Mouse (Mus musculus): ENCODE measurements around the gene Scamp4.
A peak's percentile ranks its signal among the peaks of the same experiment; 100 is the strongest.
"Not testable (repeated sequence)": the region's sequence is repeated elsewhere in the genome, so short reads cannot be mapped to it uniquely, and the experiment has no call there.

Gene Scamp4

GRCm38 (mm10) chr10:80578131-80578750 is 24.4 kb upstream of the Scamp4 start:
- DNase-seq (ENCODE audit: low spot score), result no peak

GRCm38 (mm10) chr10:80578911-80579310 is 23.8 kb upstream of the Scamp4 start:
- no peak for DNase-seq (ENCODE audit: low spot score)

GRCm38 (mm10) chr10:80583047-80583446 is 19.6 kb upstream of the Scamp4 start:
- no peak for DNase-seq (ENCODE audit: low spot score)

GRCm38 (mm10) chr10:80584045-80584488 is 18.6 kb upstream of the Scamp4 start:
- DNase-seq (ENCODE audit: low spot score), result no peak

- no peak for DNase-seq (ENCODE audit: low spot score)
Observed at GRCm38 (mm10) chr10:80584642-80585552, 17.8 kb upstream of the Scamp4 start.

- DNase-seq (ENCODE audit: low spot score), result no peak
Observed at GRCm38 (mm10) chr10:80585581-80585980, 17.1 kb upstream of the Scamp4 start.

- no peak for DNase-seq (ENCODE audit: low spot score)
Observed at GRCm38 (mm10) chr10:80586407-80587304, 16.0 kb upstream of the Scamp4 start.

- no peak for DNase-seq (ENCODE audit: low spot score)
Observed at GRCm38 (mm10) chr10:80587305-80587657, 15.4 kb upstream of the Scamp4 start.

GRCm38 (mm10) chr10:80589127-80589878 is 13.4 kb upstream of the Scamp4 start:
- no peak for DNase-seq (ENCODE audit: low spot score)

- DNase-seq (ENCODE audit: low spot score), result peak; percentile 74
Observed at GRCm38 (mm10) chr10:80589879-80590854, 12.5 kb upstream of the Scamp4 start, which contains the start of gene Abhd17a. Gene Abhd17a, minus strand, starts transcription at chr10:80590341.

GRCm38 (mm10) chr10:80596318-80596717 is 6.4 kb upstream of the Scamp4 start:
- no peak for DNase-seq (ENCODE audit: low spot score)

- DNase-seq (ENCODE audit: low spot score), result no peak
Observed at GRCm38 (mm10) chr10:80603364-80603763, 692 bp downstream of the Scamp4 start.

- no peak for DNase-seq (ENCODE audit: low spot score)
Observed at GRCm38 (mm10) chr10:80604001-80604509, 1.4 kb downstream of the Scamp4 start.

GRCm38 (mm10) chr10:80604988-80605387 is 2.3 kb downstream of the Scamp4 start:
- DNase-seq (ENCODE audit: low spot score), result no peak

- not testable (repeated sequence) for DNase-seq (ENCODE audit: low spot score)
Observed at GRCm38 (mm10) chr10:80605721-80606120, 3.0 kb downstream of the Scamp4 start, which contains the start of gene Gm49322. Gene Gm49322, plus strand, starts transcription at chr10:80606021.

- DNase-seq (ENCODE audit: low spot score), result no peak
Observed at GRCm38 (mm10) chr10:80606306-80606705, 3.6 kb downstream of the Scamp4 start.

GRCm38 (mm10) chr10:80606737-80607350 is 4.2 kb downstream of the Scamp4 start:
- DNase-seq (ENCODE audit: low spot score), result no peak

- DNase-seq (ENCODE audit: low spot score), result no peak
Observed at GRCm38 (mm10) chr10:80608435-80608834, 5.8 kb downstream of the Scamp4 start.

GRCm38 (mm10) chr10:80609269-80609924 is 6.7 kb downstream of the Scamp4 start:
- DNase-seq (ENCODE audit: low spot score), result no peak

Measured in layer of hippocampus, adult 9-10 months (tissue).